Mouse (Mus musculus) G1E (cell line): ENCODE measurements around the gene Wdr93. TPM values are rescaled to one million over a fixed set of nuclear protein-coding genes. Genes with fewer than 3 reads are reported as not detected.

Source experiments
- ATAC-seq: 2 replicates; pipeline ENCODE4 v1.8.0; 2016; ENCODE audit warnings: mild to moderate bottlenecking; ENCODE audit not compliant: insufficient number of reproducible peaks, poor library complexity, low FRiP score, severe bottlenecking; ENCODE audit errors: extremely low read depth
- DNase-seq: peaks from one replicate; pipeline ENCODE4 v3.0.0; 2012; ENCODE audit warnings: low spot score
- H3K27me3 ChIP-seq: 2 replicates; pipeline ENCODE4 v1.6.1; 2012; ENCODE audit warnings: mild to moderate bottlenecking, low read length, inconsistent platforms; ENCODE audit not compliant: insufficient read depth
- H3K36me3 ChIP-seq: replicated peaks from 2 replicates; pipeline ENCODE3; 2012; ENCODE audit warnings: mild to moderate bottlenecking, inconsistent platforms
- H3K4me1 ChIP-seq: 2 replicates; pipeline ENCODE4 v1.6.1; 2012; ENCODE audit warnings: low read depth, low read length, inconsistent platforms, mixed read lengths; ENCODE audit not compliant: insufficient read depth
- H3K4me3 ChIP-seq: 2 replicates; pipeline ENCODE4 v1.5.1; 2012; ENCODE audit warnings: low read depth, mild to moderate bottlenecking, inconsistent platforms, low read length, moderate library complexity, mixed read lengths
- H3K9me3 ChIP-seq: replicated peaks from 2 replicates; pipeline ENCODE4 v1.6.1; 2012; ENCODE audit warnings: inconsistent platforms
- CTCF ChIP-seq: IDR thresholded peaks from 2 replicates; pipeline ENCODE4 v1.5.1; 2012; ENCODE audit warnings: low read depth, low read length, inconsistent platforms, mixed read lengths
- GATA1 ChIP-seq: IDR thresholded peaks from 2 replicates; pipeline ENCODE4 v1.6.1; 2012; ENCODE audit warnings: borderline replicate concordance, low read length, inconsistent platforms, mixed read lengths
- GATA2 ChIP-seq: IDR thresholded peaks from 2 replicates; pipeline ENCODE4 v1.6.1; 2012; ENCODE audit warnings: low read depth, low read length, inconsistent platforms, borderline replicate concordance
- POLR2AphosphoS5 ChIP-seq: IDR thresholded peaks from 2 replicates; pipeline ENCODE4 v1.6.1; 2012; ENCODE audit warnings: low read depth, low read length, inconsistent platforms; ENCODE audit not compliant: insufficient replicate concordance
- TAL1 ChIP-seq: conservative IDR thresholded peaks from 2 replicates; pipeline ENCODE4 v1.6.1; 2012; ENCODE audit warnings: low read depth, low read length, inconsistent platforms, mixed read lengths
- polyA plus RNA-seq: library from polyadenylated mRNA; stranded (reverse); fragments of >175 nt; gene quantifications from 2 replicates; pipeline ENCODE4 v1.2.3, GENCODE M21; 2012
- total RNA-seq, 2 experiments: library from RNA; stranded (forward) in 1 of 2; stranded (reverse) in 1 of 2; fragments of 200-1000 nt in 1 of 2; fragments of >200 nt in 1 of 2; fragmentation: Nextera tagmentation in 1 of 2; gene quantifications; 2 replicates each; pipeline ENCODE4 v1.2.3; 2014 to 2017

Gene Wdr93
- total and polyA plus RNA-seq, 3 experiments = 0.17 to 2.1 (median 0.55) TPM

- H3K4me1 ChIP-seq = no peaks in the 10 kb centered on the region
- no peaks in the 10 kb centered on the region for H3K36me3 ChIP-seq
- H3K27me3 ChIP-seq = peaks cover 8% of the 10 kb centered on the region
- no peak overlapping the region for H3K4me3 ChIP-seq
- TF ChIP-seq GATA1 = no peak
- no peak for TF ChIP-seq POLR2AphosphoS5
- TF ChIP-seq CTCF = no peak
- no peak for TF ChIP-seq GATA2
- H3K9me3 ChIP-seq = no peaks in the 10 kb centered on the region
- no peak for ATAC-seq
- DNase-seq = no peak
Measured at GRCm38 (mm10) chr7:79761124-79761876, 18.3 kb downstream of the Wdr93 start.

DNA sequence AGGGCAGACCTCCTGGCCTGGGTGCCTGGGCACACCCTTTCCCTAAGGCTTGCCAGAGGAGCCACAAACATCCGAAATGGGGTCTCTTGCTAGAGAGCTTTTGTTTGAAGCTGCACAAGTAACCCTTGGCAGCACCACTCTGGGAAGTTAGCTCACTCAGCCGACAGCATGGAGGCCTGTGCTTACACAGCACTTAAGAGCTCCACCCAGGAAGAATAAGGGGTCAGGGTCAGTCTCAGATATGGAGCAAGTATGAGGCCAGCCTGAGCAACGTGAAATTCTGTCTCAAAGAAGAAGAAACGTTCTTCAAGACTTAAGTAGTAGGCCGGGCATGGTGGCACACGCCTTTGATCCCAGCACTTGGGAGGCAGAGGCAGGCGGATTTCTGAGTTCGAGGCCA lies 19.1 kb downstream of the Wdr93 start:
- TF ChIP-seq POLR2AphosphoS5 (no peak), CTCF (no peak), GATA2 (no peak), TAL1 (no peak)
- ATAC-seq (no peak), DNase-seq (no peak)
- H3K9me3 ChIP-seq = no peaks in the 10 kb centered on the region
- peaks cover 8% of the 10 kb centered on the region for H3K27me3 ChIP-seq
- H3K4me1 ChIP-seq = no peaks in the 10 kb centered on the region
- H3K36me3 ChIP-seq = no peaks in the 10 kb centered on the region
- H3K4me3 ChIP-seq = no peak overlapping the region

DNA sequence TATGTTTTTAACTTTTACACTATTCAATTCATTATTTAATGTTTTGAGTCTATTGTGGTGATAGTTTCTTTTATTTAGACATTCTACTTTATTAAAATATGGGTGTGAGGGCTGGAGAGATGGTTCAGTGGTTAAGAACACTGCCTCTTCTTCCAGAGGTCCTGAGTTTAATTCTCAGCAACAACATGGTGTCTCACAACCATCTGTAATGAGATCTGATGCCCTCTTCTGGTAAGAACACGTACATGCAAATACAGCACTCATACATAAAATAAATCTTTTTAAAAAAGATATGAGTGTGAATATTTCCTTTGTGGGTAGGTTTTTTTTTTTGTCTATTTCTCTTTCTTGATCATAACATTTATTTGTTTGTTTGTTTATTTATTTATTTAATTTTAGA lies 23.0 kb downstream of the Wdr93 start:
- Histone ChIP-seq H3K4me1 (no peaks in the 10 kb centered on the region), H3K36me3 (no peaks in the 10 kb centered on the region), H3K27me3 (peaks cover 14% of the 10 kb centered on the region), H3K4me3 (no peak overlapping the region), H3K9me3 (no peaks in the 10 kb centered on the region)
- TF ChIP-seq GATA1 (no peak), CTCF (no peak), POLR2AphosphoS5 (no peak), GATA2 (no peak), TAL1 (no peak)
- ATAC-seq (no peak), DNase-seq (no peak)

DNA sequence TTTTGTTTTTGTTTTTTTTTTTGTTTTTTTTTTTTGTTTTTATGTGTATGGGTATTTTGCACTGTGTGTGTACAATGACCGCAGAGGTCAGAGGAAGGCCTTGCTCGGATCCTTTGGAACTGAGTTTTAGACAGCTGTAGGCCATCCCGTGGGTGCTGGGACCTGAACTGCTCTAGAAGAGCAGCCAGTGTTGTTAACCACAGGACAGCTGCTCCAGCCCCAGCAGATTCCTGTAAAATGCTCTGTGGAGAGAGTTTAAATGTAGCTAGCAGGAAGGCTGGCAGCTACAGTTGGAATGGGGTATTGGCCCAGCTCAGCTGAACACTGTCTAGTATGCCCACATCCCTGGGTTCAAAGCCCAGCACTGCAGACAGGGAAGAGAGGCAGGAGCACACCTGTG lies 26.7 kb downstream of the Wdr93 start:
- DNase-seq = no peak
- H3K9me3 ChIP-seq = no peaks in the 10 kb centered on the region
- H3K4me1 ChIP-seq = no peaks in the 10 kb centered on the region
- ATAC-seq = no peak
- no peaks in the 10 kb centered on the region for H3K36me3 ChIP-seq
- TF ChIP-seq GATA2 (no peak), POLR2AphosphoS5 (no peak), GATA1 (no peak), TAL1 (no peak), CTCF (no peak)
- peaks cover 41% of the 10 kb centered on the region for H3K27me3 ChIP-seq
- H3K4me3 ChIP-seq = no peak overlapping the region

DNA sequence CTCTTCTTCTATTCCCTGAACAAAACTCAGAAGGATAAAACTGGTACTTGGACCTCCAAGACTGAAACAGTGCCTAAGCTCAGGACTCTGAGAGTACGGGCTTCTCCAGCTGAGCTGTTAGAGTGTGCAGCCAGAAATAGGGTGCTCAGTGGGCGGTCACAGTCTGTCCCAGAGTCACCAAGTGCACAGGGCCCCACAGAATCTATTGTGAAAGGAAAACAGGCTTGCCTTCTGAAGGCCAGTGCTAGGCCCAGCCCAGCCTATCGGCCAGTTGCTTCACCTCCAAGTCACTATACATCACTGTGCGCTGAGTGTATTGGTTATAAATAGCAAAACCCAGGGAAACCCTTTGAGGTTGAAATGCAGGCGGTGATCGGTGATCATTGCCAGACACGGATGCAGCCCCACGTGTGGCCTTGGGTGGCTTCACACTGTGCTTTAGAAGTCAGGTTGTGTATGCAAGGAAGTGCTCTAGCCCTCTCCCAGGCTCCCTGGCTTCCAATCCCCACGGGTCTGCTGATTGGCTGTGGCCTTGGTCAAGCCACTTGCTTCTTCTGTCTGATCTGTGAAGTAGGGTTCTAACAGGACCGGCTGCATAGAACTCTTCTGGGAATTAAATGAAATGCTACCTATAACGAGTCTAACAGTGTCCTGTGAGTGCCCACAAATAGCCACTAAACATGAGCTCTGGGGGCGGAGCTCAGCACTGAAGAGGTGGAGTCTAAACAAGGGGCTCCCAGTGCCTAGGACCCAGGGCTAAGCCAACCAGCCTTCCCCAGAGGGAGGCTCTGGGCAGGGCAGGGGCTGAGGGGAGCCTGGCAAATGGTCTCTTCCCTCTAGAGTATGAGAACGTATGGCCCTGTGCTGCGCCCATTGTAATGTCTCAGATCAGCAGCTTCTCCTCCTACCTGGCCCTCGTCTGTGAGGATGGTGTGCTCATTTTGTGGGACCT lies 28.9 kb downstream of the Wdr93 start:
- no peaks in the 10 kb centered on the region for H3K36me3 ChIP-seq
- peaks cover 41% of the 10 kb centered on the region for H3K27me3 ChIP-seq
- no peak for TF ChIP-seq GATA2
- no peak for TF ChIP-seq TAL1
- TF ChIP-seq GATA1 = no peak
- TF ChIP-seq CTCF = no peak
- no peak for TF ChIP-seq POLR2AphosphoS5
- H3K9me3 ChIP-seq = no peaks in the 10 kb centered on the region
- no peak overlapping the region for H3K4me3 ChIP-seq
- DNase-seq = no peak
- no peak for ATAC-seq
- H3K4me1 ChIP-seq = no peaks in the 10 kb centered on the region

- TF ChIP-seq CTCF = peak; percentile 77
- no peak for TF ChIP-seq GATA1
- TF ChIP-seq GATA2 = no peak
- no peak for TF ChIP-seq POLR2AphosphoS5
- H3K36me3 ChIP-seq = no peaks in the 10 kb centered on the region
- H3K27me3 ChIP-seq = peaks cover 12% of the 10 kb centered on the region
- H3K4me1 ChIP-seq = peaks cover 4% of the 10 kb centered on the region
- no peaks in the 10 kb centered on the region for H3K9me3 ChIP-seq
- DNase-seq (peak; percentile 60), ATAC-seq (no peak)
- H3K4me3 ChIP-seq = no peak overlapping the region
Measured at GRCm38 (mm10) chr7:79780647-79781626, 38.0 kb downstream of the Wdr93 start.
